Mouse (Mus musculus) embryonic facial prominence, embryonic 12.5 days (tissue): ENCODE data around the gene Rab3c. TPM values are rescaled to one million over a fixed set of nuclear protein-coding genes. Genes with fewer than 3 reads are reported as not detected.

Experiments used
- ATAC-seq: fragments of 200-750 bp; cut with Nextera tagmentation; 2 replicates; pipeline ENCODE4 v1.8.0; 2017; ENCODE audit not compliant: insufficient number of reproducible peaks, insufficient read depth, low FRiP score, low TSS enrichment
- H3K27ac ChIP-seq: fragments of 300-500 bp; sonication (generic); 2 replicates; pipeline ENCODE4 v1.5.1; 2016; ENCODE audit warnings: mild to moderate bottlenecking
- H3K27me3 ChIP-seq: fragments of 300-500 bp; sonication (generic); 2 replicates; pipeline ENCODE4 v1.6.1; 2016; ENCODE audit warnings: mild to moderate bottlenecking, moderate library complexity
- H3K36me3 ChIP-seq: fragments of 300-500 bp; sonication (generic); 2 replicates; pipeline ENCODE4 v1.6.1; 2016; ENCODE audit warnings: mild to moderate bottlenecking
- H3K4me1 ChIP-seq: fragments of 300-500 bp; sonication (generic); 2 replicates; pipeline ENCODE4 v1.6.1; 2016
- H3K4me2 ChIP-seq: fragments of 300-500 bp; sonication (generic); replicated peaks from 2 replicates; pipeline ENCODE4 v1.6.1; 2016; ENCODE audit warnings: mild to moderate bottlenecking, moderate library complexity
- H3K4me3 ChIP-seq: fragments of 300-500 bp; sonication (generic); 2 replicates; pipeline ENCODE4 v1.5.1; 2016; ENCODE audit warnings: mild to moderate bottlenecking
- H3K9ac ChIP-seq: fragments of 300-500 bp; sonication (generic); 2 replicates; pipeline ENCODE4 v1.6.1; 2016; ENCODE audit warnings: mild to moderate bottlenecking, moderate library complexity
- H3K9me3 ChIP-seq: fragments of 300-500 bp; sonication (generic); 2 replicates; pipeline ENCODE4 v1.6.1; 2016; ENCODE audit warnings: mild to moderate bottlenecking, moderate library complexity
- WGBS: fragments of 180-500 bp; shearing (Covaris S2); methylation state at CpG from one replicate; pipeline ENCODE4 v1.1.7; 2016; 5-methylcytosine and 5-hydroxymethylcytosine counted together
- polyA plus RNA-seq: library from polyadenylated mRNA; unstranded; fragments of >200 nt; fragmentation: Nextera tagmentation; extraction: Ambion mirVana; gene quantifications from 2 replicates; pipeline ENCODE4 v1.2.1, GENCODE M21; 2016

The Rab3c gene
- polyA plus RNA-seq, 1 experiment from 2014 or later = 4.0 TPM

GRCm38 (mm10) chr13:110081174-110081573, 199.6 kb downstream of the Rab3c start:
- no peak overlapping the region for H3K4me3 ChIP-seq
- no peaks in the 10 kb centered on the region for H3K9me3 ChIP-seq
- H3K9ac ChIP-seq = no peak overlapping the region
- no peaks in the 10 kb centered on the region for H3K4me1 ChIP-seq
- no peak for ATAC-seq
- H3K36me3 ChIP-seq = no peaks in the 10 kb centered on the region
- H3K4me2 ChIP-seq = no peak overlapping the region
- H3K27ac ChIP-seq = no peak overlapping the region
- no peaks in the 10 kb centered on the region for H3K27me3 ChIP-seq

- Histone ChIP-seq H3K36me3 (no peaks in the 10 kb centered on the region), H3K27ac (no peak overlapping the region), H3K27me3 (no peaks in the 10 kb centered on the region), H3K4me2 (no peak overlapping the region), H3K4me1 (no peaks in the 10 kb centered on the region; the same call in 1 of the 2 replicates), H3K9me3 (no peaks in the 10 kb centered on the region), H3K4me3 (no peak overlapping the region), H3K9ac (no peak overlapping the region)
- WGBS = 85% methylated on average over 9 of the region's 9 CpGs
- no peak for ATAC-seq
Measured at GRCm38 (mm10) chr13:110075587-110075986, 205.2 kb downstream of the Rab3c start.

- Histone ChIP-seq H3K27me3 (no peaks in the 10 kb centered on the region), H3K4me3 (no peak overlapping the region), H3K36me3 (no peaks in the 10 kb centered on the region), H3K27ac (no peak overlapping the region), H3K9me3 (0 out of 2 replicates have a peak, but pooled peaks cover 5% of the 10 kb centered on the region), H3K9ac (no peak overlapping the region), H3K4me2 (no peak overlapping the region), H3K4me1 (no peaks in the 10 kb centered on the region; the same call in 1 of the 2 replicates)
- WGBS = 57% methylated on average over 2 of the region's 2 CpGs
- no peak for ATAC-seq
Measured at GRCm38 (mm10) chr13:110074180-110074579, 206.6 kb downstream of the Rab3c start.

GRCm38 (mm10) chr13:110067149-110067548, 213.6 kb downstream of the Rab3c start:
- Histone ChIP-seq H3K4me3 (no peak overlapping the region), H3K27me3 (no peaks in the 10 kb centered on the region)
- 84% methylated on average over 3 of the region's 3 CpGs for whole genome bisulfite sequencing

GRCm38 (mm10) chr13:110066674-110067073, 214.1 kb downstream of the Rab3c start:
- H3K4me1 ChIP-seq = no peaks in the 10 kb centered on the region
- no peak overlapping the region for H3K4me2 ChIP-seq
- no peak overlapping the region for H3K27ac ChIP-seq
- no peak for ATAC-seq
- H3K9ac ChIP-seq = no peak overlapping the region
- 0 out of 2 replicates have a peak, but pooled peaks cover 5% of the 10 kb centered on the region for H3K9me3 ChIP-seq
- H3K27me3 ChIP-seq = no peaks in the 10 kb centered on the region
- 80% methylated on average over 2 of the region's 2 CpGs for WGBS
- H3K36me3 ChIP-seq = no peaks in the 10 kb centered on the region
- H3K4me3 ChIP-seq = no peak overlapping the region

More at GRCm38 (mm10) chr13:110067149-110067548, 213.6 kb downstream of the Rab3c start:
- Histone ChIP-seq H3K4me2 (no peak overlapping the region), H3K4me1 (no peaks in the 10 kb centered on the region), H3K27ac (no peak overlapping the region), H3K9me3 (0 out of 2 replicates have a peak, but pooled peaks cover 5% of the 10 kb centered on the region), H3K36me3 (no peaks in the 10 kb centered on the region), H3K9ac (no peak overlapping the region)
- no peak for ATAC-seq

GRCm38 (mm10) chr13:110062835-110063411, 217.9 kb downstream of the Rab3c start:
- Histone ChIP-seq H3K9ac (no peak overlapping the region), H3K36me3 (no peaks in the 10 kb centered on the region), H3K4me2 (peak overlapping the region; percentile 21; the same call in 1 of the 2 replicates), H3K9me3 (no peaks in the 10 kb centered on the region), H3K27me3 (no peaks in the 10 kb centered on the region), H3K4me3 (no peak overlapping the region), H3K27ac (no peak overlapping the region), H3K4me1 (no peaks in the 10 kb centered on the region)
- WGBS = 21% methylated on average over 9 of the region's 9 CpGs
- ATAC-seq = peak; percentile 80; the same call in 1 of the 2 replicates

GRCm38 (mm10) chr13:110062288-110062687, 218.5 kb downstream of the Rab3c start:
- H3K36me3 ChIP-seq = no peaks in the 10 kb centered on the region
- no peak overlapping the region for H3K4me3 ChIP-seq
- no peak for ATAC-seq
- H3K9me3 ChIP-seq = no peaks in the 10 kb centered on the region
- H3K27me3 ChIP-seq = no peaks in the 10 kb centered on the region
- no peak overlapping the region for H3K27ac ChIP-seq
- WGBS = 63% methylated on average over 8 of the region's 8 CpGs
- no peaks in the 10 kb centered on the region for H3K4me1 ChIP-seq
- no peak overlapping the region for H3K9ac ChIP-seq
- H3K4me2 ChIP-seq = no peak overlapping the region

- 56% methylated on average over 8 of the region's 8 CpGs for WGBS
- H3K9ac ChIP-seq = no peak overlapping the region
Measured at GRCm38 (mm10) chr13:110054538-110054937, 226.3 kb downstream of the Rab3c start.

GRCm38 (mm10) chr13:110048767-110049434, 231.9 kb downstream of the Rab3c start:
- no peaks in the 10 kb centered on the region for H3K4me1 ChIP-seq
- no peaks in the 10 kb centered on the region for H3K9me3 ChIP-seq
- 73% methylated on average over 5 of the region's 5 CpGs for WGBS
- no peak for ATAC-seq
- H3K27ac ChIP-seq = no peak overlapping the region
- no peak overlapping the region for H3K4me3 ChIP-seq
- H3K27me3 ChIP-seq = no peaks in the 10 kb centered on the region
- H3K9ac ChIP-seq = no peak overlapping the region
- H3K4me2 ChIP-seq = no peak overlapping the region
- no peaks in the 10 kb centered on the region for H3K36me3 ChIP-seq

More at GRCm38 (mm10) chr13:110054538-110054937, 226.3 kb downstream of the Rab3c start:
- H3K4me2 ChIP-seq = no peak overlapping the region
- H3K9me3 ChIP-seq = no peaks in the 10 kb centered on the region
- no peak overlapping the region for H3K27ac ChIP-seq
- H3K36me3 ChIP-seq = no peaks in the 10 kb centered on the region
- no peak overlapping the region for H3K4me3 ChIP-seq
- no peak for ATAC-seq
- H3K27me3 ChIP-seq = no peaks in the 10 kb centered on the region
- H3K4me1 ChIP-seq = no peaks in the 10 kb centered on the region

- no peak overlapping the region for H3K4me2 ChIP-seq
- no peaks in the 10 kb centered on the region for H3K4me1 ChIP-seq
- no peak for ATAC-seq
- H3K27ac ChIP-seq = no peak overlapping the region
- H3K4me3 ChIP-seq = no peak overlapping the region
- H3K9ac ChIP-seq = no peak overlapping the region
- WGBS = 73% methylated on average over 4 of the region's 4 CpGs
- no peaks in the 10 kb centered on the region for H3K27me3 ChIP-seq
- H3K9me3 ChIP-seq = no peaks in the 10 kb centered on the region
- H3K36me3 ChIP-seq = no peaks in the 10 kb centered on the region
Measured at GRCm38 (mm10) chr13:110044418-110044817, 236.4 kb downstream of the Rab3c start.

GRCm38 (mm10) chr13:110039779-110040498, 240.9 kb downstream of the Rab3c start:
- no peak overlapping the region for H3K27ac ChIP-seq
- H3K9ac ChIP-seq = no peak overlapping the region
- H3K4me3 ChIP-seq = no peak overlapping the region
- H3K4me2 ChIP-seq = no peak overlapping the region
- ATAC-seq = no peak
- no peaks in the 10 kb centered on the region for H3K36me3 ChIP-seq
- H3K4me1 ChIP-seq = no peaks in the 10 kb centered on the region
- 87% methylated on average over 3 of the region's 3 CpGs for WGBS
- no peaks in the 10 kb centered on the region for H3K27me3 ChIP-seq
- no peaks in the 10 kb centered on the region for H3K9me3 ChIP-seq

- ATAC-seq = no peak
- no peaks in the 10 kb centered on the region for H3K9me3 ChIP-seq
- 84% methylated on average over 9 of the region's 9 CpGs for WGBS
- no peak overlapping the region for H3K27ac ChIP-seq
- no peaks in the 10 kb centered on the region for H3K27me3 ChIP-seq
- no peak overlapping the region for H3K9ac ChIP-seq
- H3K4me3 ChIP-seq = no peak overlapping the region
- no peaks in the 10 kb centered on the region for H3K4me1 ChIP-seq
- no peaks in the 10 kb centered on the region for H3K36me3 ChIP-seq
- H3K4me2 ChIP-seq = no peak overlapping the region
Measured at GRCm38 (mm10) chr13:110039170-110039569, 241.6 kb downstream of the Rab3c start.
